Mouse (Mus musculus) brain, embryonic 14.5 days (tissue): Measurements from ENCODE around the gene Gas2l3.

ENCODE experiments used
- CTCF ChIP-seq: fragments of 200-500 bp; IDR thresholded peaks from 2 replicates; pipeline ENCODE4 v1.5.1; 2012; ENCODE audit warnings: inconsistent platforms, mild to moderate bottlenecking, moderate library complexity, borderline replicate concordance; ENCODE audit not compliant: insufficient read depth, insufficient read length; ENCODE audit errors: extremely low read depth
- POLR2A ChIP-seq: fragments of 200-500 bp; IDR thresholded peaks from 2 replicates; pipeline ENCODE4 v1.6.1; 2012; ENCODE audit warnings: mild to moderate bottlenecking, inconsistent platforms, borderline replicate concordance; ENCODE audit not compliant: poor library complexity, insufficient read depth, insufficient read length, severe bottlenecking; ENCODE audit errors: extremely low read depth

DNA sequence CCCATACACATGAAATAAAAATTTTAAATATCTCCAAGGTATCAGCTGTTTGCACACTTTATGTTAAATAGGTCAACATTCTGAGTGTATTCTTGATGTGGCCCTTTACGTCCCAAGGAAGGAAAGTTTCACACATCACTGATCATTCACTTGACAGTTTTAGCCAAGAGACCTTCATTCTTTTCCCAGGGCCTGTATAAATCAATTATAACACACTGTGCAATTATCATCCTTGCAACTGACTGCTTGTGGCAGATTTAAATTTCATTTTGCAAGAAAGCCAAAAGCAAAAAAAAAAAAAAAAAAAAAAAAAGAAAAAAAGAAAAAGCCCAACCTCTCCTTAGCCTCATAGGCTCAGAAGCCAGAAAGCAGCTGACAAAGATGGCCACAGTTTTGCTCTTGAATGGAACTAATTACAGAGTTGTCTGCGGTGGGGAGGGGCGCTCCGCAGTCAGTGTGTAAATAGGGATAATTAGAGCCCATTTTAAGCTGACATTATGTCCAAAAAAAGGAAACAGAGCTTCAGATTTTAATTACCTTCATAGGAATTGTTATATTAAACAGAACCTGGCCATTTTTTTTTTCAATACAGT lies 52.1 kb downstream of the Gas2l3 start:
- no peak for TF ChIP-seq CTCF
- TF ChIP-seq POLR2A = no peak
